Mouse (Mus musculus): Measurements from ENCODE around the gene Rpl27a.

Rpl27a gene

DNA sequence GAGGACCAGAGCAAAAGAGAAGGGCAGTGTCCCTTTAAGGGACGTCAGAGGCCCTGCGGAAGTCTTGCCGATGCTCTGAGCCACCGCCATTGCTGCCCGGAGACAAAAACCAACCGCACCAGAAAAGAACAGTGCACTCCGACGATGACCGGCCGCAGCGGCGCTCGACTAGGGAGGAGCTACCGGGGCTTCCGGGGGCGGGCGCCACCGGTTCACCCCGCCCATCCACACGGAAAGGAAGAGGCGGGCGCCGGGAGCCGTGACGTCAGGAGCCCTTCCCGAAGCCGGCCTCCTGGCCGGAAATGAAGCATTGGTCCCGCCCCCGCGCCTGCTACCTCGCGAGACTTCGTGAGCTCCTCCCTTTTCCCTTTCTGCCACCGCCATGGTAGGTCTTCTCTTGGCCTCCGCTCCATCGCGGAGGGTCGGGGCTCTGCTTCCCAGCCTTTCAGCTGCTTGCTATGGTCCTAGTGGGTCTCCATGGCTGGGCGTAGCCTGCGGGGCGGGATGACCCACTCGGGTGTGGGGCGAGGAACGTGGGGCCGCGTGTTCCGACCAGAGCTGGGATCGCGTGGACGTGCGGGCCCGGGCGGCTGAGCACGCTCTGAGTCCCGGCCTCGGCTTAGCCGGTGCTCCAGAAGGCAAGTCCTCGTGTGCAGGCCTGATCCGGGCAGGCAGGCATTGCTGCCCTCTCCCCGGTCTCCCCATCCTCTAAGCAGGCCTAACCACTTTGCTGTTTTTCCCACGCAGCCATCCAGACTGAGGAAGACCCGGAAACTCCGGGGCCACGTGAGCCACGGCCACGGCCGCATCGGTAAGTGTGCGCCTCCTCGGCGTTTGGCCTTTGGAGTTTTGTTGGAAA is at the start of gene Rpl27a:
Gene Rpl27a, plus strand, starts transcription at position 310 of the 859 bp plus-strand sequence.
- peak; percentile 97 for DNase-seq (ENCODE audit: low spot score)

DNA sequence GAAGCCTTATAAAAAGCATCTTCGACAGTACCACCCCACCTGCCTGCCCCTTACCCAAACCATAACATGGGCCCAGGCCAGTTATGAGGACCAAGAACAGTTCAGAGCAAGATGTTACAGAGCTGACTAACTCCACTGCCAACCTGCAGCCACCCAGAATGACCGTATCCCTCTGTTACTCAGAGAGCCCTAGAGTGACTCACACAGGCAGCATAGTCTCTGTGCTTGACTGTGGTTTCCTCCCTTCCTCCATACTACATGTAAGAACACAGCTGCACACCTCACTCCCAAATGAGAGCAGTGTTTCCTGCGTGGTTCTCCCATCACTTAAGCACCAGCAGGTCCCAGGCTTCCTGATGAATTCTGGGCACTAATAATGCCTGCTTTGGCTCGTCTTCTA is 48.2 kb upstream of the Rpl27a start:
- no peak for DNase-seq (ENCODE audit: low spot score)

DNA sequence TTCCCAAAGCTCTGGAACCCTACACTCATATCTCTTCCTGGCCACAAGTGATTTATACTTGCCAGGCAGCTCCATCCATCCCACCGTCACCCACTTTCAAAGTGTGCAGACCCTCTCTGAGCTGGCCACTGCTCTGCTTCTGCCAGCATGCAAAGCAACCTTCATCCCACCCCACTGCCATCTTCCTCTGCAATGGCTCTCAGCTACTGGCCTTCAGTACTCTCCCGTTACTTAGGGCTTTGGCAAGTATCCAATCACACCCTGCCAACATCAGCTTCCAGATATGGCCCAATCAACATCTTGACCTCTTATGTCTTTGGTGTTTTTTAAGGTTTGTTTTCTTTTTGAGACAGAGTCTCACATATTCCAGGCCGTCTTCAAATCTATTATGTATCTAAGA is 41.0 kb upstream of the Rpl27a start:
- DNase-seq (ENCODE audit: low spot score): no peak

DNA sequence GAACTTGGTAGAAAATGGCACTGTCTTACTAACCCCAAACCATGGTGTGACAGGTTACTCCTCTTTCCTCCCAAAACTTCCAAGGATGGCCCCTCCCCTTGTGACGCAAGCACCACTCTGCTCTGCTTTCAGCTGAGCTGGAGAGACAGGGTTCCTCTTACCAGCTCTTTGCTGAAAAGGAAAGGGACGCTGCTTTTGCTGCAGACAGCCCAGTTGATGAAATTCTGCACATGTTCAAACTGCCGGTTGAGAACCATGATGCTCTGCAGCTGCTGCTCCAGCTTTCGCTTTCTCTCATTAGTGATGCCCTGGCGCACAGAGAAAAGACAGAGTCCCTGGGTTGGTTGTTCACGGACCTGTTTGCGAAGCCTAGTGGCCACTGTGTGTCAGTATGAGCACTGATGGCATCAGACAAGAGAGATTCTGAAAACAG is 38.2 kb upstream of the Rpl27a start:
- DNase-seq (ENCODE audit: low spot score): no peak

DNA sequence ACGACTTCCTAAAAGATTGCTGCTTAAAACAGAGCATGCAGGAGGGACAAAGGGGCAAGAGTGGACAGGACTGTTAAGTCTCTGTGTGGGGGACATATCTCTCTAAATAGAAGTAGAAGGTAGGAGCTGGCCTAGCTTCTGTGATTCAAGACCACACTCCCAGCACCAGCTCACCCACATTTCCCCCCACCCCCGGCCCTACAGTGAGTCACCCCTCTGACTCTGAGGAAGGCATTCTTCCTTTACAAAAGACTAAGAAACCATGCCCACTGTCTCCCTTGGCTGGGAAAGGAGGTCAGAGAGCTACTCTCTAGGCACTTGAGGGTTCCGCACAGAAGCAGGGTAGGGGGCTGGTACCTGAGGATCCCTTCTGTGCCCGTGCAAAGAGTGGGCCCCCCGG is 34.7 kb upstream of the Rpl27a start:
- DNase-seq (ENCODE audit: low spot score): no peak

DNA sequence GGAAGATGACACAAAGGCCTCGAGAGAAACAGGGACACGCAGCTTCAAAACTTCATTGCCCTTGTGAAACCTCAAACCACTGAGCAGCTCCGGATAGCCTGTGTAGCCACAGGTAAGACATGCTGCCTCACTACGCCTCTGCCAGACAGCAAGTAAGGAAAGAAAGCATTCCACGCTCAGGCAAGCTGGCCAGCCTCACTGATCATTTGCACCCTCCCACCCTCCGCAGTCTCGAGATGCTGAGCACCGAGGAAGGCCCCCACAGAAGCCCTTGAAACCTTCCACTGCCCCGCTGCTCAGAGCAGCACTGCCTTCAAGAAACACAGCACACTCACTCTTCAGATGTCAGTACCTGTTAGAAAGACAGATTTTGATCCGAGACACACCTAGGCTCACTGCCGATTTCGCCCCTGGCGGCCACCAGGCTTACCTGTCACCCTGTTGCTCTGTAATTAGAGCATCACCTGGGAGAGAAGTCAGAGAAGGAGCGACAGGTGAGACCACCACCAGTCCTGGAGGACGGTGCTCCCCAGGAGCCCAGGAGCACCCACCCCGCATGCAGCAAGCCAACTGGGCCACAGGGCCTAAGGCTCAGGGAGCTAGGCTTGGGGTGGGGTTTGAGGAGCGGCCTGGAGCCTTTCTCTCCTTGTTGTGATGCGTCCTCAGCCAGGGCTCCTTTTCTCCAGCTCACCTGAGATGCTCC is 26.2 kb upstream of the Rpl27a start:
- no peak for DNase-seq (ENCODE audit: low spot score)

DNA sequence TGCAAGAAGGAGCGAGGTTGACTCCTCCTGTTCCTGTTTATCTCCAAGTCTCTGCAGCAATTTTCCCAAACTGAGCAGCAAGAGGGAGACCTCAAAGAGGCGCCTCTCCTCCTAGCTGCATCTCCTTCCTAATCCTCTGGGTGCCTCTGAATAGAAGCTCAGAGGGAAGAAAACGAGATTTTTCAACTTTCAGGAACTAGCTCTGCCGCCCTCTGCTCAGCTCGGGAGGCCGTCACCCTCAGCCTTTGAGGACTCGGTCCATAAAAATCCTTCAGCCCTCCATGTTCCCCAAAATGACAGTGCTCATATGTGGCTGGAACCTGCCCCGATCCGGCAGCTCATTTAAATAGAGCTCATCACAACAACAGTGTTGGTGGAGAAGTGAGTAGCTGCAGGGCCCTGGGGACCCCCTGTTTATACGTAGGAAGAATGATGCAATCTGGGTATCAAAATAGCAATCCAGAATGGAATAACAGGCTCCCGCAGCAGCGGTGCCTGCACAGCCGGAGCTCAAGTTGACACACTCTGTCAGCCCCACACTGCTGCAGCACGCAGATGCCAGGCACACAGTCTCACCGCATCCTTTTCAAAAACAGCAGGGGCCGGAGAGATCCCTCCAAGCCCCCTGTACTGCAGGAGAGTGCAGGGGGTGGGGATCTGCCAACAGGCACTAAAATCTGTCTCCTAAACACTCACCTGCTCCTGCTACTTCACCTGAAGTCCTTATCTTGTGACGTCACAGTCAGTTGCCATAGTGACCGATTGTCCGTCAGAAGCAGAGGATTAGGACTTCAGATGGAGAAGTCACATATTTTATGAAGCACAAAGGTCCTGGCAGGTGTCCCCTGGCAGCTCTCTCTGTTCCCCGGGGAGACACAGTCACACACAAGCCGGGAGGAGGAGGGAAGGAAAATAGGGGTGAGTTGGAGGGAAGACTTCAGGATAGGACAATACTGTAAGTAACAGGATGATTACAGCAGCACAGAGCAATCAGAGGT is 25.3 kb upstream of the Rpl27a start:
- no peak for DNase-seq (ENCODE audit: low spot score)

DNA sequence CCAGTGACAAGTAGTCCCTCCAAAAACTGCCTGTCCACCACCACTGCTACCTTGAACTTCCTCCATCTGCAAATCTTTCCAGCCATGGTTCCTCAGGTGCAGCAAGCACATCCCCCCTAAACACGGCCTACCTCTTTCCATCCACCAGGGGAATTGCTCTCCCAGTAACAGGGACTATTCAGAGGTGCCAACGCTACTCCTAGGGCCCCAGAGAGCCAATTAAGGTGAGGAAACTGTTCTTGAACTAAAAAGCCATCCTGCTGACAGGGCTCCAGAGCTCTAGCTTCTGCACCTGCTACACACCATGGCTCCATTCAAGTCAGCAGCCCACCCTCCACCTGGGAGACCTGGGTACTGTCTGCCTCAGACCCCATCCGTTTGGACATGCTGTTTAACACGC is 21.4 kb upstream of the Rpl27a start:
- DNase-seq (ENCODE audit: low spot score): no peak

DNA sequence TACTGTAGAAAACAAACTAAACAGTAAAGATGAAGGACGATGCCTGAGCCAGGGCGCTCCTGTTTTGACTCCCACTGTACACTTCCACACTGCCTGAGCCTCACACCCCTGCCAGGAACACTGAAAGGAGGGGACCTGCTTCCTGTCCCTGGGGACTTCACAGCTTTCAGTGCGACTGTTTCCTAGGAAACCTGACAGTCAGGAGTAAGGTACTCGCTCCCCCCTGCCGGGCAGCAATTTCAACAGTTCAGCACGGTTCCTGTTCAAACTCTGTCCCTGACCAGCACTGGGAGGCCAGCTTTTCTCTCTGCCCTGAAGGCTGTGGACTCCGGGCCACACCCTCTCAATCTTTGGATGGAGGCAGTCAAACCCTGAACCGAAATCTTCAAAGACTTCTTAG is 11.8 kb upstream of the Rpl27a start:
- no peak for DNase-seq (ENCODE audit: low spot score)

DNA sequence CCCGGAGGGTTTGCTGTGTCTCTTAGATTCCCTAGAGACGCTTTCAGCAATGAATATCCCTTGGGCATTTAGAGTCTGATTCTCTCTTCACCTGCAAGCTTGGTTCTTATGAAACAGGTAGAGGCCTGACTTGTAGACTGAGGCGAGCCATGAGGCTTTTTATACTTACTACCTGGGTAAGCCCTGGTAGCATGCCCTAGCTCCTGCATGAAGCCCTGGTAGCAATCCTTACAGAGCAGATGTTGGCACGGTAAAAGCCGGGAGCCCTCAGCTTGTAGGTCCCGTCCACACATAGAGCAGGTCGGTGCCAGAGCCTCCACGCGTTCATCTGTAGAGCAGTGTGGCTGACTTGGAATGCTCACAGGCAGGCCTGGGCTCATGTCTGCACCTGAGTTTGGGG is 11.4 kb upstream of the Rpl27a start:
- DNase-seq (ENCODE audit: low spot score): no peak

DNA sequence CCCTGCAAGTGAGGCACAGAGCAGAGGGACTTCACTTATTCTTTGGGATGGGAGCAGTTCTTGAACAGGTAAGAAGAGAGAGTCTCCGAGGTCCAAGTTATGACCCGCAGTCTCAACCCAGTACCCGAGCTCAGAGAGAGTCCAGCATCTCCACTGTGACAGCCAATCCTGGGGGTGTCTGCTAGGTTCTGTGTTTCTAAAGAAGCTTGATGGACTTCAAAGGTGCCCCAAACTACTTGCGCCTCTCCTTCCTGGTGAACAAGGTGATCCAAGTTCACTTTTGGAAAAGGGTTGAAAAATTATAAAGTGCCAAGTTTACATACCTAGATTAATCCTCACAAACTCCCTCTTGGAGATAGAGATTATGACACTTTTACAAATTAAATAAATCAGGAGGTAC is 10.9 kb upstream of the Rpl27a start, which contains the start of gene Trim66:
Gene Trim66, minus strand, starts transcription at position 101 of the 400 bp plus-strand sequence.
- no peak for DNase-seq (ENCODE audit: low spot score)

DNA sequence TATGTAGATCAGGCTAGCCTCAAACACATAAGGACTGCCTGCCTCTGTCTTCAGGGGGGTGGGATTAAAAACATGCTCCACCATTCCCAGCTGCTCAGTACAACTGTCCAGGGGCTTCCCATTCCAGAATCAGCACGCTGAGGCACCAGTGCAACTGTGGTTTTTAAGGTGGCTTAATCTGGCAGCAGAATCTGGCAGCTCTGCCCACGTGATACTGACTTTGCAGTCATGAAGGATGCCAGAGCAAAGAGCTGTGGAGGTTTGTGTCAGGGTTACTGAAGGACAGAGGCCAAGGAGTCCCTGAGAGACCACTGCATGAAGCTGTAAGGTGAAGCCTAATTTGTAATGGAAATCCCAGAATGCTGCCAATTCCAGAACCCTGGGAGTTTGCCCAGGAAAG is 8.1 kb upstream of the Rpl27a start:
- DNase-seq (ENCODE audit: low spot score): no peak

DNA sequence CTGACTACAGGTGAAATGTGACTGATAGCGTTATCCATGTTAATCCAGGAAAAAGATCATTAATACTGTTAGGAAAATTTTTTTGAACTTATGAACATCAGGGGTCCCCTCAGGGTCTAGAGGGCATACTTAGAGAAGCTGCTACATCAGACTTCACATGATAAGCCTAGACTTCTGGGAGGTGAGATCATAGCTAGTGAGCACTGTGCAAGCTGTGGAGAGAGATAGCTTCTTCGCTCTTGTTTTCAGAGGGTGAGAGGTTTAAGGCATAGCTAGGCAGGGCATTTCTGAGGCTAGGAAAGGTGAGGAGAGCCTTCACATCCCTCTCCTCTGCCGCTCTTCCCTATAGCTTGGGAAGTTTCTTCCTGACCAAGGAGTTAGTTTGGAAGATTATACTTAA is 7.1 kb upstream of the Rpl27a start:
- DNase-seq (ENCODE audit: low spot score): peak; percentile 55

DNA sequence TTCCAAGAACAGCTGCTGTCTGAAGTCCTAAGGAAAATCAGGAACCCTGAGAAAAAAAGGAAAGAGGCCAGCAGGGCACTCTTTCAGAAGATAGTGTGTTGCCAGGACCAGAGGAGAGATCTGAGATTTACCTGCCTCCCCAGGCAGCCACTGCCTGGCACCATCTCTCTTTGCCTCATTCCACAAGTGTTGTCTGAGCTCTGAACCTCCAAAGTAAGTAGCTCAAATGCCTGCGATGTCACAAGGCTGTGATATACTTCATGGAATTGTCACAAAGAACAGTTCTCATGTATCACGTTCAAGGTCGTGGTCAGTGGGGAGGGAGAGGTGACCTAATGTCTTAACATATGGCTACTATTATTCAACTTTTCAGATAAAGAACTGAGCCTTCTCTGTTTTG is 2.4 kb upstream of the Rpl27a start:
- no peak for DNase-seq (ENCODE audit: low spot score)

DNA sequence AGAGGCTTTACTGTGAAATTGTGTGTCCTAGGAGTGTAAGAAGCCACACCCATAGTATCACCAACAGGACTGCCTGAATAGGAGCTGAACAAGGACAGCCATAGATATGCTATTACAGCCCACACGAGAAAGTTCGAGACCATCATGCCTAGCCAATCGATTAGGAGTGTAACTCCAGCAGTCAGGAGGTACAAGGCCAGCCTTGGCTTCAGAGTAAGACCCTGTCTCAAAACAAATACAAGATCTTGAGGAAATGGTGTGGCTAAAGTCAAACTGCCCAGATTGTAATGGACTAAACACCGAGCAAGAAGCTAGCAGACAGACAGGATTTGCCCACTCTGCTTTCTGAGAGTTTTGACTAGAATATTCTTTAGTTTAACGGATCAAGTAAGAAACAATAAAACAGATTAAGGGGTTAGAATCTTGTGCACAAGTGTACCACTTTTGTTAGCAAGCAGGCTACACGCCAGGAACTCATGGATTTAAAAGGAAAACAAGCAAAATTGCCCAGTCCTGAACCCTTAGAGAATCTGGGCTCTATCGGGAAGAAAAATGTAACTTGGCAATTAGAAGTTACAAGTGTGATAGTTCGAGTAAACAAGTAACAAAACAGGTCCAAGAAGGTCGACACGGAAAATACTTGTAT is 788 bp upstream of the Rpl27a start:
- peak; percentile 71 for DNase-seq (ENCODE audit: low spot score)

DNA sequence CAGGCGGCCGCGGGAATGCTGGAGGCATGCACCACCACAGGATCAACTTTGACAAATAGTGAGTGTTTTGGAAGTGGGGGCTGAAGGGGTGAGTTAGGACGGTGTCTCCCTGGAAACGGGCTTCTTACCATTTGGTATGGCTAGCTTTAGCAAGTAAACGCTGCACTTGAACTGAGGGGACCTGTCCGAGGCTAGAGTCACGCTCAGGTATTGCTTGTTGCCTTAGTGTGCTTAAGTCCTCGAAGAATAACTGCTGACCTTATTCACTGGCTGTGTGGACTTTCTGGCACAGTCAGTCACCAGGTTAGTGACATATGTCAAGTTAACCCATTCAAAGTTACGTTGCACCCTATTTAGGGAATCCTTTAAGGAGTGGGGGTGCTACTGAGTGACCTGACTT is 989 bp downstream of the Rpl27a start:
- DNase-seq (ENCODE audit: low spot score): no peak

DNA sequence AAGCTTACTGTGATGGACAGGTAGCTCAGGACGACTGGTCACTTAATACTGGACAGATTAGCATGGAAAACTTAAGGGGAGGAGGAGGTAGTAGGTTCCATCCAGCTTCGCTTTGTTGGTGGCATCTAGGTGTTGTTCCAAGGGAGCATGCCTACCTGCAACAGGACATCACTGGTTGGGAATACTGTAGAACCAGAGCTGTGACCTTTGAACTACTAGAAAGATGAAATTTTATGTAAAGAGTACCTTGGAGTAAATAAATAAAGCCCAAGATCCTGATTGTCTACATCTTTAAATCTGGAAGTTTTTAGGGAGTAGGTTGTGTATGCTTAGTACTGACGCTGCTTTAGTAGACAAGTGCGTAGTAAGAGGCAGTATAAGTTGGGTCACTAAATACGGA is 3.1 kb downstream of the Rpl27a start:
- no peak for DNase-seq (ENCODE audit: low spot score)

DNA sequence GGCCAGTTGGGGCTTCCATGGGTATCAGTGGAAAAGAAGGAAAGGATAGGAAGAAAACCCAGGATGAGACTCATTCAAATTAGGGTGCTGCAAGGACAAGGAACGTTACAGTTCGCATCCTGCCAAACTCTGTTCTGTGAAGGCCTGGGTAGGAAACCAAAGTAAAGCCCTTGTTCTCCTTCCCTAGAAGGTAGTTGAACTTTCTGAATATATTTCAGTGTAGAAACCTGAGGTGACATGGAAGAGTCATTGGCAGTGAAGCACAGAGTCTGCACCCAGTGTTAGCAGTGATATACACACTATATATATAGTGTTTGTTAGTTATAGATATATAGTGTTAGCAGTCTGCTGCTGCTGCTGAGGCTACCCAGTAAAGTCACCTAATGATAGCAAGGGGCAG is 4.4 kb downstream of the Rpl27a start:
- no peak for DNase-seq (ENCODE audit: low spot score)

DNA sequence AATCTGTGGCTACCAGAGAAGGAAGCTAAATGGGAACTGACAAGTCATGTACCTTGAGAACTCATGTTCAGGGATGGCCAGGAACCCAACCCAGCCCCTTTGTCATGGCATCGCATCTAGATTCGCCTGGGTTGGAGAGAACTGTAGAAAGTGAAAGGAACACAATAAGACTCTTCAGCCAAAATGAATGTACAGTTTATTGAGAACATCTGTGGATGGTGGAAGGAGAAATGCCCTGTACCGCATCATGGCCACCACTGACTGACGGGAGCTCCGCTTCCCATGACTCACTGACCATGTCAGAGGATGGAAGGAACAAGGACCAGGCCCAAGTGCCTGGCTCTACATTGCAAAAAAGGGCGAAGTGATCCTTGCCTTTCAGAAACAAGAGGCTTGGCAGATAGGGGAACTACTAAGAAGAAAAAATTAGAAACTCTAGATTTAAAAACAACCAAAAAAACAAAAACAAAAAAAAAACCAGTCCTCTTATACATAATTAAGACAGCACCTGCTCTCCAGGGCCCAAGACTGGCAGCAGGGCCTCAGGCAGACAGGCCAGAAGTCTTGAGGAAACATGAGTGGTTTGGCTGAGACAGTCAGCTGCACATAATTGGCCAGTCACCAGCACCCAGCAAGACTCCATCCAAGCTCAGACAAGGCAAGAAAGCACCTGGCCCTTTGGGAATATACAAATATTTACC is 4.9 kb downstream of the Rpl27a start:
- DNase-seq (ENCODE audit: low spot score): no peak

DNA sequence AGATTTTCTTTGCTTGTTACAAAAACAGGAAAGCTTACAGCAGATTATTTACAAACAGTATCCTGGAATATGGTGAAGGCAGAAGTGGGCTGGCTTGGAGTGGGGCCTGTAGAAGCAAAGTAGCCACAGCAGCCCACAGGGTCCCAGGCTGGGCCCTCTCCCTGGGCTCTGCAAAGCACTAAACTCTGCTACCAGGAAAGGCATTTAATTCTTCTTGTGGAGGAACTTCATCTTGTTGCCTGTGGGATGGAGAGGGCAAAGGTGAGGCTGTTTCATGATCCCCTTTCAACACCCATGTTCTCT is 5.4 kb downstream of the Rpl27a start:
- no peak for DNase-seq (ENCODE audit: low spot score)

DNA sequence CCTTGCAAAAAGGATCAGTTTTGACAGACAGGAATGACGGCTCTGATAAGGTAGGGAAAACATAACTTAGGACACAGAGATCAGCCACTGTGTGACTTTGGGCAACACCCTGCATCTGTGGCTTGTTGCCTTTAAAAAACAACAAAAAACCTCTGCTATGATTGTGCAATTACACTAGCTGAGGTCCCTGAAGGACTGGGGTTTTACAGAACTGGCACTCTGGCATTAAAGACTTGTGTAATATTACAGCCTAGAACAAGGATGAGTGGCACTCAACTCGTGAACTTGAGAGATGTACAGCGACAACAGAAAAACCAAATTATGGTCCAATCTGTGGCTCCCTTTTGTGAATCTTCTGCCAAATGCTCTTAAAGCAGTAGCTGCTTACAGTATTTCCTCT is 5.8 kb downstream of the Rpl27a start:
- DNase-seq (ENCODE audit: low spot score): no peak

Data from c-Kit-positive CD71-positive TER-119-positive erythroid progenitor cells, embryonic 14.5 days (primary cell).